Mouse (Mus musculus): Measurements from ENCODE around the gene Thap11.

The Thap11 gene

DNA sequence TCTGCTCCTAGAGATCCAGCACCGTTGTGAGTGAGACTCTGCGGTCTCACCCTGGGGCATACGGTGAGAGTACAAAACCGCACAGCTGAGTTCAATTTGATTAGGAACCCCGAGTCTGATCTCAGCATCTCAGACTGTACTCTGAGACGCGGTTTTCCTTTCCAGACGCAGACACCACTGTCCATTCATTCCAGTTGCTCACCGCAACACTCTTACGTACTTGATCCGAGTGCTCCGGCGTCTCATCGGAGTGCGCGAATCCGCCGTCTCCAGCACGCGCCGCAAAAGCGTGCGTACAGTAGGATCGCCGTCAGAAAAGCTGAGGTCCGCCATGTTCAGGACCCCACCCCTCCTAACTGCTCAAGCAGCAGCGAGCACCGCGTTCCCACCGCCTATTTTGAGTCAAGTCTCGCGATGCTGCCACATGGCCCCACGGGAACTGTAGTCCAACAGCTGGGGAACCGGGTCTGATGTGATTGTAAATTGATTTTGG lies 3.2 kb upstream of the Thap11 start:
- in situ Hi-C loops (cut with MboI, MseI), result no loop called here

DNA sequence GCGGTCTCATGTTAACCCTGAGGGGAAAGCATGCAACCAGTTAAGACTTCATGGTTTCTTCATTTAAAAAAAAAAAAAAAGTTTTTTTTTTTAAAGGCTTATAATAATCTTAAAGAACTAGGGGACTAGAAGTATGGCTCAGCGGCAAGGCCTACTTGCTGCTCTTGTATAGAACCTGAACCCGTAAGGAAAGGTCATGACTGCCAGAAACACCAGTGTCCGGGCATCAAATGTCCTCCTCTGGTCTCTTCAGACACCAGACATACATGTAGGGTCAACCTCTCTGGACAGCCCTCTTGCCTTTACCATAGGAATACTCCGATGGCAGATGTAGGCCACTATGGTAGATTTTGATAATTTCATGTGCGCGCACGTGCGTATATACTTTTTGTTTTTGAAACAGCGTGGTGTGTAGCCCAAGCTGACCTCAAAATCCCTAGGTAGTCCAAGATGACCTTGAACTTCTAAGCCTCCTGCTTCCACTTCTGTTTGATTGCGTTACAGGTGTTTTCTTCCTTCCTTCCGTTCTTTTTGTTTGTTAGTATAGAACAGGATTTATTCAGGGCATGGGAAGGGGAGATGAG lies 2.7 kb upstream of the Thap11 start:
- in situ Hi-C loops (cut with MboI, MseI), result no loop called here

DNA sequence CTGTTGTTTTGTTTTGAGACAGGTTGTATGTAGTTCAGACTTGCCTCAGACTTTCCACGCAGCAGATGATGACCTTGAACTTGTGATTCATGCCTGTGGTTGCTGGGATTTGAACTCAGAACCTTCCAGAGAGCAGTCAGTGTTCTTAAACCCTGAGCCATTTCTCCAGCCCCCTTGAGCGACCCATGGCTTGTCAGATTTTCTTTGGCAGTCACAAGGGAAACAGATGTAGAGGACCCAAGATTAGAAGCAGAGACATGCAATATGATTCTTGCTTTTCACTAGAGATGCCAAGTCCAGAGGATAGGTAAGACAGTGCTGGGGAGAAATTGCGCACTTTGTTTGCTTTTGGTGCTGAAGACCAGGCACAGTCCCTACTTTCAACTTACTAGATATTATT lies 1.8 kb upstream of the Thap11 start, which contains the start of gene Cenpt:
Cenpt (minus strand) TSS at position 101 of the 400 bp plus-strand sequence.
- in situ Hi-C loops (cut with MboI, MseI), result no loop called here

GRCm38 (mm10) chr8:105854303-105854702 lies 629 bp upstream of the Thap11 start:
- in situ Hi-C loops (cut with MboI, MseI), result no loop called here

- in situ Hi-C loops (cut with MboI, MseI), result no loop called here
These were observed 576 bp downstream of the Thap11 start for GRCm38 (mm10) chr8:105855248-105856167.

DNA sequence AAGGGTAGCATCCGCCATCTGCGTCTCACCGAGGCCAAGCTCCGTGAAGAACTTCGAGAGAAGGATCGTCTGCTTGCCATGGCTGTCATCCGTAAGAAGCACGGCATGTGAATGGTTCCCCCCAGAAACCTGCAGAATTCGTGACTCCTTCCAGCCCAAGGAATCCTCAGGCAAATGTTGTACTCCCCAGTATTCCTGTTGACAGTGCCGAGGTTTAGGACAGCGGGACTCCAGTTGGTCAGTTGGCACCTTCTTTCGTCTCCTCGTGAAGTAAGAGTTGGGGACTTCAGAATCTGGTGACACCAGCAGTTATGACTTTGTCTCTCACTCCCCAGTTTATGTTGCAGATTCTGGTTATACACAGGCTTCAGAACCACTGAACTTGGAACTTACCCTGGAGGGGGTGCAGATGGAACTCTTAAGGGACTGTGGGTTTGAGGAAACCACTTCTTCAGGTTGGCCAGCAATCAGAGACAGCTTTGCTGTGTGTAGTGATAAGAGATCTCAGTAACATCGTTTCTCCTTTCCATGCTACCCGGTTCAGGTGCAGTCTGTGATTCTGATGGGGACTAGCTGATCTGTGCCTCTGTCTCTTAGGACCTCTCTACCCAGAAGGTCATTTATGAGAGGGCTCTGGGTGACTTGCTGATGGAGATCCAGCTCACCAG lies 1.4 kb downstream of the Thap11 start:
- in situ Hi-C loops (cut with MboI, MseI), result no loop called here

- in situ Hi-C loops (cut with MboI, MseI), result no loop called here
These were observed 3.6 kb downstream of the Thap11 start for GRCm38 (mm10) chr8:105858495-105858894.

DNA sequence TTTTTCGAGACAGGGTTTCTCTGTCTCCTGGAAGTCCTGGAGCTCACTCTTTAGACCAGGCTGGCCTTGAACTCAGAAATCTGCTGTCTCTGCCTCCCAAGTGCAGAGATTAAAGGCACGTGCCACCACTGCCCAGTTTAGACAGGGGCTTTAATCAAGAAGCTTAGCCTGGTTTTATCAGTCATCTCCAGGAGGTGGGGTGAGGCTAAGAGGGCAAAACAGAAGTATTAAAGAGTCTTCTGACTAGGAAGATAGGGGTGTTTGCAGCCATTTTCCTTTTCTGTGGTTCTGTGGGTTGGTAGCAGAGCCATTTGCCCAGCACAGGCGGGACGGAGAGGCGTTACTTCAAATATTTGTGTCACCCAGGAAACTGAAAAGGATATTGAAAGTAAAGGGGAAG lies 4.4 kb downstream of the Thap11 start:
- in situ Hi-C loops (cut with MboI, MseI), result no loop called here

GRCm38 (mm10) chr8:105860143-105860981 lies 5.4 kb downstream of the Thap11 start, which contains the start of gene Nutf2:
Gene Nutf2, plus strand, starts transcription at chr8:105860580.
- in situ Hi-C loops (cut with MboI, MseI), result no loop called here

- in situ Hi-C loops (cut with MboI, MseI), result no loop called here
These were observed 7.0 kb downstream of the Thap11 start for GRCm38 (mm10) chr8:105861951-105862350.

DNA sequence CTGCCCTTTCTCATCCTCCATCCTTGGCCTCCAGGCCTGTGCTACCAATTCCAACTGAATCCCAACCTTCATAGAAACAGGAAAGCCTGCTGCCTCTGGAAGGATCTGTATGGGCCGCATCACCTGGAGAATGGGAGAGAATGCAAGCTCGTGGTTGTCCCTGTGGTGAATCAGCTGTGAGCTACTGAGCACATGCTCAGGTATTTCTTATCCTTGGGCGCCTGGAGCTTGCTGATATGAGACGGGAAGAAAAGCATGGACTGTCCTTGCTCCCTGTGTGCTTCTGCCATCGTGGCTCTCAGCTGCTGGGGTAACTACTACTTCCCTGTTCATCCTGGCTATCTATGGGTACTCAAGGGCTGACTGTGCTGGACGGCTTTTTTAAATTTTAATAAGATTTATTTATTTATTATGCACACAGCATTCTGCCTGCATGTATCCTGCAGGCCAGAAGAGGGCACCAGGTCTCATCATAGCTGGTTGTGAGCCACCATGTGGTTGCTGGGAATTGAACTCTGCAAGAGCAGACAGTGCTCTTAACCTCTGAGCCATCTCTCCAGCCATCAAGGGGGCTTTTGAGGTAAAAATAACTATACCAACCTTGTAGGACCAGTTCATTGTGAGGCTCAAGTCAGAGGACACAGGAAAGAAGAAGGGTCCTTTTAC lies 11.6 kb downstream of the Thap11 start:
- in situ Hi-C loops (cut with MboI, MseI), result no loop called here

- in situ Hi-C loops (cut with MboI, MseI), result no loop called here
These were observed 19.4 kb downstream of the Thap11 start for GRCm38 (mm10) chr8:105874301-105874700.

DNA sequence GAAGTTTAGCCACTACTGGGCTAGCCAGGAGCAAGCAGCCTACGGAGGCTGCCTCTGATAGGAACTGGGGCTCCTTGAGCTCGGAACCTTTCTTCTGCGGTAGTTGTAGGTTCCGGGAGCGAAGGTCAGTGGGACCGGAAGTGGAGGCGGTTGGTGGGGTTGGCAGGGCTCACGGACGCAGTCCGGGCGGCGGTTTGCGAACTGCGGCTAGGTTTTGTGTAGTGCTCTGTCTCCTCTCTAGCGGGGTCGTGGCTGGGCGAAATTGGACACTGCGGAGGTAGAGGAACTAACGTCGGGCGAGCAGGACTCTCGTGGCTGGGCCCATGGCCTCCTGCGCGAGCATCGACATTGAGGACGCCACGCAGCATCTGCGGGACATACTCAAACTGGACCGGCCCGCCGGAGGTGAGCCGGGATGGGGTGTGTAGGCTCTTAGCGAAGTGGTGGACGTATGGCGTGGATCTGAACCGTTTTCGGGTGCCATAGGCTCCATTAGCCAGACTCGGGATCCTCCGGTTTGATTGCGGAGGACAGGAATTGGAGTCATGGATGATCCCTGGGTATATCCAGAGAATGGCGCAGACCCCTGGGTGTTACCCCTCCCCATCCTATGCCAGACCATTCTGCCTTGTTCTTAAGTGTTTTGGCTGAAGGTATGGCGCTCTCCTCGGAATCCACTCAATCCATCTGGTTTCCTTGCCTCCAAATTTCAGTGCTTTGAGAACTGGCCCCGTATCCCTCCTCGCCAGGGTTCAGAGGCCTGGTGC lies 26.0 kb downstream of the Thap11 start, which contains the start of gene Edc4:
Edc4 (plus strand) TSS at position 128 of the 767 bp plus-strand sequence.
- in situ Hi-C loops (cut with MboI, MseI), result no loop called here

- in situ Hi-C loops (cut with MboI, MseI), result loop anchor here (5.0 kb wide), 1 partner anchor 42 kb away; the partner anchor contains the start of gene Ctrl (in 2 of the 2)
These were observed 35.0 kb downstream of the Thap11 start for GRCm38 (mm10) chr8:105889756-105890465.

- in situ Hi-C loops (cut with MboI, MseI), result no loop called here
These were observed 35.9 kb downstream of the Thap11 start for GRCm38 (mm10) chr8:105890870-105891269.

GRCm38 (mm10) chr8:105892432-105892831 lies 37.5 kb downstream of the Thap11 start:
- in situ Hi-C loops (cut with MboI, MseI), result no loop called here

GRCm38 (mm10) chr8:105893339-105893738 lies 38.4 kb downstream of the Thap11 start, which contains the start of gene Nrn1l:
Gene Nrn1l, plus strand, starts transcription at chr8:105893567.
- in situ Hi-C loops (cut with MboI, MseI), result no loop called here

GRCm38 (mm10) chr8:105897801-105898480 lies 43.0 kb downstream of the Thap11 start:
- in situ Hi-C loops (cut with MboI, MseI), result no loop called here
